Mouse (Mus musculus): ENCODE measurements around the gene Bach2.

DNA sequence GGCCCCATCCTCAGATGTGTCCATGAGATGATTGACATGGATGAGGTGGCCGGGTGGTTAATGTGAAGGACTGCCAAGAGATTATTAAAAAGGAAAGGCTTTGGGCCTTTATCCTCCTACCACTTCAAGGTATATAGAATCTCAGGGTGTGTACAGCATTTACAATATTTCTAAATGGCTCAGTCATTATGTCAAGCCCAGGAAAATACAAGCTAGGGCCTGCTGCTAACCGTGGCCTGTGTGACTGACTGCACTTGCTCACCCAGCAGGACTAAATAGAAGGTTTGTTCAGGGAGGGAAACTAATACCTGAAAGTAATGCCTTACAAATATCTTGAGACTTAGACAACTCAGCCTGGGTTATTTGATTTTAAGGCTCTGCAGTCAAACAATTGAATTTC is 283.4 kb downstream of the Bach2 start:
- no peak for TF ChIP-seq CTCF (conservative IDR thresholded peaks at IDR 0.05; ENCODE audit: low read length)
- TF ChIP-seq POU5F1 (IDR thresholded peaks at IDR 0.05; ENCODE audit: borderline replicate concordance, low read length) = no peak
- TF ChIP-seq NANOG (IDR thresholded peaks at IDR 0.05; ENCODE audit: borderline replicate concordance, low read length) = no peak

Data from E14TG2a.4 (cell line).